Mouse (Mus musculus) adipocyte (in vitro differentiated cells): ENCODE data around the gene Nanos2.

ENCODE experiments used
- DNase-seq: peaks from one replicate; pipeline ENCODE4 v3.0.0-alpha.2; 2016; ENCODE audit warnings: low spot score

Nanos2 gene

GRCm38 (mm10) chr7:18987100-18987499 is at the start of gene Nanos2:
Nanos2 (plus strand) TSS chr7:18987400.
- no peak for DNase-seq

- DNase-seq, result no peak
Measured at GRCm38 (mm10) chr7:18942376-18942775, 44.8 kb upstream of the Nanos2 start.

DNA sequence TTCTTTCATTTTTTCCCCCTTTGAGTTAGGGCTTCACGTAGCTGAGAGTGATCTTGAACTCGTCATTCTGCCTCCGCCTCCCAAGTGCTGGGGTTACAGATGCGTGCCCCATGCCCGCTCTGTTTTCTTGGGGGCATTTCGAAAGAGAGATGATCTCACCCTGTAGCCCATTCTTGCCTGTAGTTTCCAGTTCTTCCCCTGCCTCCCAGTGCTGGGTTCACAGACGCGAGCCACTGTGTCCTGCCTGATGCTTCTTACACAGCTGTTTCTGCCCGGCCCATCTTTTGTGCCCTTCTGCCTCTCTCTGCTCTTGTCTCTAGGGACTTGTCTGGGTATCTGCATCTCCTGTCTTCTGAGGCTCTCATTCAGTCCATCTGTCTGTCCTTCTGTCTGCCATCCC is 44.4 kb upstream of the Nanos2 start:
- DNase-seq, result no peak

GRCm38 (mm10) chr7:18948151-18948550 is 39.0 kb upstream of the Nanos2 start:
- no peak for DNase-seq

- DNase-seq, result no peak
Measured at GRCm38 (mm10) chr7:18949781-18950522, 37.2 kb upstream of the Nanos2 start.

DNA sequence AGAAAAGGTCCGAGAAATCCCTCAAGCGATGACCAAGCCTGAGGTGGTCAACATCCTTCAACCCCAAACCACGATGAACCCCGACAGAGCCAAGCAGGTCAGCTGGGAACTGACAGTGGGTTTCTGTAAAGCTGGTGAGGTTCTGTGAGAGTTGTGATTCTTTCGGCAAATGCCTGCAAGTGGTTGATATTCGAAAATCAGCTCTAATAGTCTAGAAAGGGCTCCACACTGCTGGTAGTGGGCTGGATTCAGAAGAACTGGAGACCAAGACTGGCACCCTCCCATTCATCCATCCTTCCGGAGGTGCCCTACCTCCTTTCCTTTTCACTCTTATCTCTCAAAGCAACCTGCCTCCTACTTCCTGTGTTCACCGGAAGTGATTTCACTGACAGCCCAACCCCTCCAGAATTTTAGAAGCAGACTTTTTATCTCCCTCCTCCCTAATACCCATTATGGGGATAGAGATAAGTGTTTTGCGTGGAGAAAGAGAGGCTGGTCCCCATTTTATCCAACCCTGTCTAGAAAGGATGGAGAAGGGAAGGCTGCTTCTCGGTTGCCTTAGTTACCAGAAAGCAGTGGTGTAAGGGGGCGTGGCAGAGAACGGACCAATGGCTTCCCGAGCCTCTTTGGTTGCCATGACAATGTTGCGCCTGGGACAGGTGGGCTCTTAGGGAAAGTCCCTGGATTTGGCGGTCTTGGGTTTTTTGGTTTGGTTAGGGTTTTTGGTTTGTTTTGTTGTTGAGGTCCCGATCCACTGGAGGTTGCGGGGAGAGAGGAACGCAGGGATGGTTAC is 36.5 kb upstream of the Nanos2 start:
- DNase-seq, result no peak

- peak; percentile 47 for DNase-seq
Measured at GRCm38 (mm10) chr7:18951397-18951796, 35.8 kb upstream of the Nanos2 start.

DNA sequence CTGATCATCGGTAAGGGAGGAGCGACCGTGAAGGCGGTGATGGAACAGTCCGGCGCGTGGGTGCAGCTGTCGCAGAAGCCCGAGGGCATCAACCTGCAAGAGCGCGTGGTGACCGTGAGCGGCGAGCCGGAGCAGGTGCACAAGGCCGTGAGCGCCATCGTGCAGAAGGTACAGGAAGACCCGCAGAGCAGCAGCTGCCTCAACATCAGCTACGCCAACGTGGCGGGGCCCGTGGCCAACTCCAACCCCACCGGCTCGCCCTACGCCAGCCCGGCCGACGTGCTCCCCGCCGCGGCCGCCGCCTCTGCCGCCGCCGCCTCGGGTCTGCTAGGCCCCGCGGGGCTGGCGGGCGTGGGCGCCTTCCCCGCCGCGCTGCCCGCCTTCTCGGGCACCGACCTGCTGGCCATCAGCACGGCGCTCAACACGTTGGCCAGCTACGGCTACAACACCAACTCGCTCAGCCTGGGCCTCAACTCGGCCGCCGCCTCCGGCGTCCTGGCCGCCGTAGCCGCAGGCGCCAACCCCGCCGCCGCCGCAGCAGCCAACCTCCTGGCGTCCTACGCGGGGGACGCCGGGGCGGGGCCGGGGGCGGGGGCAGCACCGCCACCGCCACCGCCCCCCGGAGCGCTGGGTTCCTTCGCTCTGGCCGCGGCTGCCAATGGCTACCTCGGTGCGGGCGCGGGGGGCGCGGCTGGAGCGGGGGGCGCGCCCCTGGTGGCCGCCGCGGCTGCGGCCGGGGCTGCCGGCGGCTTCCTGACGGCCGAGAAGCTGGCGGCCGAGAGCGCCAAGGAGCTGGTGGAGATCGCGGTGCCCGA is 29.4 kb upstream of the Nanos2 start:
- DNase-seq, result peak; percentile 11

DNA sequence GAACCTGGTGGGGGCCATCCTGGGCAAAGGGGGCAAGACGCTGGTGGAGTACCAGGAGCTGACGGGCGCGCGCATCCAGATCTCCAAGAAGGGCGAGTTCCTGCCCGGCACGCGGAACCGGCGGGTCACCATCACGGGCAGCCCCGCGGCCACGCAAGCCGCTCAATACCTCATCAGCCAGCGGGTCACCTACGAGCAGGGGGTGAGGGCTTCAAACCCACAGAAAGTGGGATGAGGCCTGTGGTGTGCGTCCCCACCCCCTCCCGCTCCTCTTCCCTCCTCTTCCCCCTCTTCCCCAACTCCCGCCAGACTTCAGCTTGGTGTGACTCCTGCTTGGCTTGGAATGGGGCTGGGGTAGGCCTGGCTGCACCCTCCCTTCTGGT is 28.8 kb upstream of the Nanos2 start:
- no peak for DNase-seq

DNA sequence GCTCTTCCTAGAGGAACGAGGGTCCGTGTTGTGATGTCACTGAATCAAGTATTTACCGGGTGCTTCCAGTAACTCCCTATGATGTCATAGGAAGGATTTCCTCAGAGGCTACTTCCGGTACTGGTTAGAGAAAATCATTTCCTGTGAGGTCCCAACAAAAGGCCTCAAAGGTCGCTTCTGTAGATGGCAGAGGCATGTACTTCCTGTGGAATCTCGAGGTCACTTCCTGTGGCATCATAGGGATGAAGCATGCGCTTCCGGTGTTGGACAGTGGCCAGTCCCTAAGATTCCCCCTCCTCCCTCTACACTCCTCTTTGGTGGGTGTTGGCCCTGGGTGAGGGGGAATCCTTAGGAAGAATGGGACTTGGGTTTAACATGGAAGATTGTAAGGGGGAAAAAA is 27.8 kb upstream of the Nanos2 start:
- DNase-seq, result no peak

DNA sequence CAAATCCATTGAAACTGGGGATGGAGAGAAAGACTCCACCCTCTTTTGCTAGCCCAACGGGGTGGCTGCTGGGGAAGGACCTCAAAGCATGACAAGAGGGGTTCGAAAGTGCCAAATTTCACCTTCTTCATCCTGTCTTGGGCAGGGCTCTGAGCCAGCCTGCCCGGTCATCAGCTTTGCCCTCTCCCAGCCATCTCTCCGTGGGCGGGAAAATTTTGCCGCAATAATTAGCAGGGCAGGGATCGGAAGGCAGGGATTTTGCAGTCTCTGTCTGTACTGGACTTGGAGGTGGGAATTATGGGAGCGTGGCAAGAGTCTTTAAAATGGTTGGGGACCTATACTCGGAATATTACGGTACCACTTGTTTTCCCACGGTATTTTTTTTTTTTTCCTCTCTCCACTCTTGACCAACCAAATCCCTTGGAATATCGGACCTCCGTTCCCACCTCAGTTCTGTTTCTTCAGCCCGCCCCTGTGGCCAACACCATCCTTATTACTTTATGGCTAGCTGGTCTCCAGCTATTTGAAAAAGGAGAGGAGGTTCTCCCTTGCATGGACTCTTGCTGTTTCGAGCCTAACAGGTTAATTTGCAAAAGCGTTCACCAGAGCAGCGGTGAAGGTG is 24.9 kb upstream of the Nanos2 start:
- no peak for DNase-seq

- DNase-seq, result no peak
Measured at GRCm38 (mm10) chr7:18962795-18963194, 24.4 kb upstream of the Nanos2 start.

DNA sequence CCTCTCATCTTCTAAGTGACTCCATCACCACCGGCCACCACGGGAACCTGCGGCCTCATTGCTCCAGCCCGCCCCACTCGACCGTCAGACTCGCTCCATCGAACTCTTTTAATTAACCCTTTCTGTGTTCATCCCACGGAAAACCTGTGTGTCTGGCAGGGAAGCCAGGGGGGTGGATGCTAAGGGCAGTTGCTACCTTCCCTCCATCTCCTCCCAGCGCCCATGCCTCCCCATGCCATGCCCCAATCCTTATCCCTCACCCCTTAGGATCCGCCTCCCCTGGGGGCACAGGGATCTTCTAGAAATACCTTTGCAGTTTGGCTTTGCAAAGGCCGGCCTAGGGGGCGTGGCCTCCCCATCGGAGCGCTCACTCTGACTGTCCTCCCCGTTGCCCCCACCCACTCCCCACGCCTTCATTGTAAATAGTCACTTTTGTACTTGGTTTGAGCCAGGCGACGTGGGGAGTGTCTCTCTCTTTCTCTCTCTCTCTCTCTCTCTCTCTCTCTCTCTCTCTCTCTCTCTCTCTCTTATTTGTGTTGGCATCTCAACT is 23.8 kb upstream of the Nanos2 start:
- no peak for DNase-seq

DNA sequence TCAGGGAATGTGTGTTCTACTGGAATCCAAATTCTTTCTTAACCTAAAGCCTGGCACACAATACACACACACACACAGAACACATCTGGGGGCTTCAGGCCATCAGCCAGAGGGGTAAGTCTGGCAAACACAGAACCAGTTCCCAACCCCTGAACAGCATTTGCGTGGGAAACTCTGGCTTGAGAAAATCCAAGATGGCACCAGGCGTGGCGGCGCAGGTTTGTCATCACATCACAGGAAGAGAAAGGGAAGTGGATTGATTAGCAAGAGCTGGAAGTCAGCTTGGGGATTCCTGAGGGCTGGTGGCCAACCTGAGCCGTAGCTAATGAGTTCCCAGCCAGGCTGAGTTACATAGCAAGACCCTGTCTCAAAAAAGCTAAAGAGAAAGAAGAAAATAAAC is 21.9 kb upstream of the Nanos2 start:
- DNase-seq, result no peak

DNA sequence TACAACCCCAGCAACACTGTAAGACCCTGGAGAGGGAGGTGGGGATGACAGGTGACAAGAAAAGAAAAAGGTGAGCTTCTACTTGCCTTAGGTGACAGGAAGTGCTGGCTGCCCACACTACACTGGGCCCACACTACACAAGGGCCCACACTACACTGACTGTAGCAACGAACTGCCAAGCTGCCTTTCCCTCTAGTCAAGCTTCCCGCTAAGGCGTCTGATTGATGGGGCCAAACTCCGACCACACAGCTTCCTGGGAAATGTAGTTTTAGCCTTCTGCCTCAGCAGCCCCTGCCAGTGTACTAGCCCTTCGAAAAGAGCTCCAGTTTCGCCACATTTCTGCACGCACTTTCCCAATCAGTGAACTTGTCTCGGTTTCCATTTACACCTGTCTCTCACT is 19.6 kb upstream of the Nanos2 start:
- DNase-seq, result no peak

GRCm38 (mm10) chr7:18970956-18971355 is 16.2 kb upstream of the Nanos2 start:
- no peak for DNase-seq

- DNase-seq, result no peak
Measured at GRCm38 (mm10) chr7:18978381-18978780, 8.8 kb upstream of the Nanos2 start.

DNA sequence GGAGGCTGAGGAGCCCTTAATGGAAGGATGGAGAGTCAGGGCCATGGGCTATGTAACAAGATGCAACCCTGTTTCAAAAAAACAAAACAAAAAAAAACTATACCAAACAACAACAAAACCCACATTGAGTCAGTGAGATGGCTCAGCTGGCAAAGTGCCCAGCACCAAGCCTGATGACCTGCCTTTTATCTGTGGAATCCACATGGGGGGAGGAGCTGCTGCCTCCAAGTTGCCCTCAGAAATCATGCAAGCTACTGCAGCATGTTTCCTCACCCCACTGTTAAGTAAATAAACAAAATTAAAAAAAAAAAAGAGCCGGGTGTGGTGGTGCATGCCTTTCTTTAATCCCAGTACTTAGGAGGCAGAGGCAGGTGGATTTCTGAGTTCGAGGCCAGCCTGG is 697 bp upstream of the Nanos2 start:
- no peak for DNase-seq

DNA sequence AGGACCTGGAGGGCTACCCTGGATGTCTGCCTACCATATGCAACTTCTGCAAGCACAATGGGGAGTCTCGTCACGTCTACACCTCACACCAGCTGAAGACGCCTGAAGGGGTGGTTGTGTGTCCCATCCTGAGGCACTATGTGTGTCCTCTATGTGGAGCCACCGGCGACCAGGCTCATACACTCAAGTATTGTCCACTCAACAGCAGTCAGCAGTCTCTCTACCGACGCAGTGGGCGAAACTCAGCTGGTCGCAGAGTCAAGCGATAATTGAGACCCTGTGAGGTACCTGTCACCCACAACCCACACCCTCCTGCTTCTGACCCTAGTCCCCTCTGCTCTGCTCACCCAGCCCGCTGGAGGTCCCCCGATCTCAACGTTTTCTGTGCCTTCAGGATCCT is 547 bp downstream of the Nanos2 start:
- no peak for DNase-seq

GRCm38 (mm10) chr7:18988780-18989179 is 1.6 kb downstream of the Nanos2 start:
- no peak for DNase-seq

DNA sequence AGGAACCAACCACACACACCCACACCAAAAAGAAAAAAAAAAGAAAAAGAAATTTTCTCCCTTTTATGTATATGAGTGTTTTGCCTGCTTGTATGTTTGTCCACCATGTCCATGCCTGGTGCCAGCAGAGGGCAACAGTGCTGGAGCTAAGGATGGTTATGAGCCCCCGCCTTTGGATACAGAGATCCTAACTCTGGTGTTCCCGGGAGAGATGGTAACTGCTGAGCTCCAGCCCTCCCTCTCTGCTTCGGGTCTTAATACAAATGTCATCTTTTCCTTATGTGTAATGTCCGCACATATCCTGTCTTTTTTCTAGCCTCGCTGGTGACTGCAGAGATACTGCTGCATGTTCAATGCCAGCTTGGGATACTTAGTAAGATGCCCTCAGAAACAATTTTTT is 2.8 kb downstream of the Nanos2 start:
- DNase-seq, result no peak
